Mouse (Mus musculus) left cerebral cortex, adult 8-10 months (tissue): ENCODE measurements at regions not wholly inside any gene's neighbourhood (a gene's known extent, or its start where the extent isn't known, plus 50 kb on each side); places are given as distances from the start of the nearest gene placed in this dataset.

Experiments
- DNase-seq, 2 experiments: peaks; one replicate each; pipeline ENCODE4 v3.0.0; 2022; ENCODE audit warnings: low spot score in 2 of 2

GRCm38 (mm10) chr2:167848468-167849440 lies 83.1 kb upstream of the Ptpn1 start:
- no peak for DNase-seq

- DNase-seq: no peak
These were observed 84.4 kb upstream of the Ptpn1 start for GRCm38 (mm10) chr2:167847281-167848077.

GRCm38 (mm10) chr2:167845370-167845769 lies 86.5 kb upstream of the Ptpn1 start:
- DNase-seq: no peak

- no peak for DNase-seq
These were observed 87.3 kb upstream of the Ptpn1 start for GRCm38 (mm10) chr2:167844556-167844955.

- no peak for DNase-seq
These were observed 87.9 kb upstream of the Ptpn1 start for GRCm38 (mm10) chr2:167843921-167844320.

- no peak for DNase-seq
These were observed 88.9 kb upstream of the Ptpn1 start for GRCm38 (mm10) chr2:167842993-167843392.

GRCm38 (mm10) chr2:167842473-167842872 lies 89.4 kb upstream of the Ptpn1 start:
- DNase-seq: no peak

- no peak for DNase-seq
These were observed 90.3 kb upstream of the Ptpn1 start for GRCm38 (mm10) chr2:167841339-167842240.

- no peak for DNase-seq
These were observed 91.5 kb upstream of the Ptpn1 start for GRCm38 (mm10) chr2:167840344-167840743.

- no peak for DNase-seq
These were observed 92.4 kb upstream of the Ptpn1 start for GRCm38 (mm10) chr2:167839324-167839981.

- DNase-seq: no peak
These were observed 94.3 kb upstream of the Ptpn1 start for GRCm38 (mm10) chr2:167837596-167837995.

GRCm38 (mm10) chr2:167836611-167837010 lies 95.2 kb upstream of the Ptpn1 start:
- no peak for DNase-seq

- no peak for DNase-seq
These were observed 97.3 kb upstream of the Ptpn1 start for GRCm38 (mm10) chr2:167834605-167835004.

- DNase-seq: no peak
These were observed 98.4 kb upstream of the Ptpn1 start for GRCm38 (mm10) chr2:167833290-167833953.

- no peak for DNase-seq
These were observed 100.5 kb upstream of the Ptpn1 start for GRCm38 (mm10) chr2:167831076-167832039.

- DNase-seq: no peak
These were observed 103.6 kb upstream of the Ptpn1 start for GRCm38 (mm10) chr2:167828258-167828657.

- DNase-seq: no peak
These were observed 104.7 kb upstream of the Ptpn1 start for GRCm38 (mm10) chr2:167826922-167827703.

- no peak for DNase-seq
These were observed 108.3 kb upstream of the Ptpn1 start for GRCm38 (mm10) chr2:167823513-167823912.
